Mouse (Mus musculus): ENCODE data around the gene Ntm.

- TF ChIP-seq CTCF (IDR thresholded peaks at IDR 0.05; ENCODE audit: control insufficient read depth, insufficient read depth, insufficient replicate concordance, low read depth, low read length): no peak
- no peak for TF ChIP-seq POLR2A (IDR thresholded peaks at IDR 0.05; ENCODE audit: control insufficient read depth, low read depth, low read length)
Measured at GRCm38 (mm10) chr9:29482272-29482671, 480.7 kb downstream of the Ntm start.
